Mouse (Mus musculus) E14TG2a.4 (cell line): ENCODE data around the gene Lag3.

Experiments used
- CTCF ChIP-seq: conservative IDR thresholded peaks from 2 replicates; pipeline ENCODE4 v1.5.1; 2014; ENCODE audit warnings: low read length
- NANOG ChIP-seq: IDR thresholded peaks from 2 replicates; pipeline ENCODE4 v1.6.1; 2014; ENCODE audit warnings: borderline replicate concordance, low read length, mixed read lengths
- POU5F1 ChIP-seq: IDR thresholded peaks from 2 replicates; pipeline ENCODE4 v1.6.1; 2014; ENCODE audit warnings: low read length, borderline replicate concordance

DNA sequence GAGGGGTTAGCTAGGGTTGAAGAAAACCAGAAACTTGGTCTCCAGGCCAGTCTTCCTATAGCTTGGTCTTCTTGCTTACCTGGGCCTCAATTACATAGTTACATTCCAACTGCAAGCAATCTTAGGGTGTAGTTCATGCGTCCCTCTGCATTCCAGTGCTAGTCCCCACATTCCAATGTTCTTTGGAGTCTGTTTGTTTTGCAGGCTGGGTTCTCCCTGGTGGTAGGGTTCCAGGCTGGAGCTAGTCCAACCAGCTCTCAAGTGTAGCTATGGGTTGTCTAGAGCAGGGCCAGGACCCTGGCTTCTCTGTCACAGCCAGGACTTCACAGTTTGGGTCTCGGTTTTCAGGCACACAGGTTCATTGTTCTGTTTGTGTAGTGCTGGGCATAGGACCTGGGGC is 26.0 kb upstream of the Lag3 start:
- TF ChIP-seq CTCF (no peak), NANOG (no peak), POU5F1 (no peak)
